Mouse (Mus musculus) E14TG2a.4 (cell line): ENCODE measurements around the gene Olfr463.

Experiments used
- CTCF ChIP-seq: conservative IDR thresholded peaks from 2 replicates; pipeline ENCODE4 v1.5.1; 2014; ENCODE audit warnings: low read length
- NANOG ChIP-seq: IDR thresholded peaks from 2 replicates; pipeline ENCODE4 v1.6.1; 2014; ENCODE audit warnings: borderline replicate concordance, low read length, mixed read lengths
- POU5F1 ChIP-seq: IDR thresholded peaks from 2 replicates; pipeline ENCODE4 v1.6.1; 2014; ENCODE audit warnings: low read length, borderline replicate concordance

DNA sequence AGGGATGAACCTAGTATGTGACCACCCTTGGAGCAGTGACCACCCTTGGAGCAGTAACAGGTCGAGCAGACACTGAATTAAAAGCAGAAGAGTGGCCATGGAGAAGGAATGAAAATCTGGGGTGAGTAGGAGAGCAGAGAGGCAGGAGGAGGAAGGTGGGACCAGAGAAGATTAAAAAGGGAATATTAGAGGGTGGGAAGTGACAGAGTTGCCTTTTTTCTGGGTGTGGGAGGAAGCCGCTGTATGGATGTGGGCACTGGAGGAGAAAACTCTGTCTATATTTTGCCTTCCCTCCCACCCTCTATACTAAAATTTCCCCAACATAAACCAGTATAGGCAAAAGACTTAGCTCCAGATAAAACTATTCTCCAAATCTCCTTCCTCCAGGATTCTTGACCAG is 23.1 kb upstream of the Olfr463 start:
- TF ChIP-seq CTCF, result no peak
- no peak for TF ChIP-seq NANOG
- TF ChIP-seq POU5F1, result no peak
